Comparison of ENCODE assay signal across 9 mouse cellular contexts in genomic region chr12:116581864-116582263, GRCm38 (mm10).
DNase-seq lines count a peak whose midpoint lies in the region; ATAC-seq and TF ChIP-seq lines count a peak whose summit lies in the region.
"Had no signal": no experiment of that assay in that cellular context is flagged by ENCODE, and none has a peak within 500 bp of the region (broad histone marks: within the 10 kb centered on the region; RNA-seq: fewer than 3 reads in every experiment).

No protein-coding gene starts in this region.

- no peak overlapping the region for H3K4me3 ChIP-seq in heart, embryonic 10.5 days
- no peak overlapping the region for H3K4me3 ChIP-seq in hindbrain, postnatal 0 days (ENCODE audit: low read length)
- H3K4me3 ChIP-seq in midbrain, embryonic 16.5 days (ENCODE audit: low read depth, low read length) = no peak overlapping the region
- H3K4me3 ChIP-seq: embryonic facial prominence, embryonic 12.5 days had no signal

- H3K9ac ChIP-seq in hindbrain, postnatal 0 days (replicated peaks; ENCODE audit: low read length) = no peak overlapping the region
- H3K9ac ChIP-seq in midbrain, embryonic 16.5 days (ENCODE audit: low read depth, low read length) = no peak overlapping the region; the same call in 1 of the 2 replicates
- H3K9ac ChIP-seq: embryonic facial prominence, embryonic 12.5 days had no signal

- peak; percentile 91 for DNase-seq in heart, adult 11 months
- no peak for DNase-seq in heart, embryonic 10.5 days (ENCODE audit: low spot score)
- DNase-seq in cerebellum, adult 11-12 months = peak; percentile 46
- peak; percentile 37 for DNase-seq in hindbrain, postnatal 0 days (ENCODE audit: low spot score)
- DNase-seq in testis, postnatal 10 days (ENCODE audit: low spot score) = no peak
- no peak for DNase-seq in layer of hippocampus, adult 11-12 months (ENCODE audit: low spot score)

- H3K9me3 ChIP-seq in heart, embryonic 10.5 days = no peaks in the 10 kb centered on the region
- H3K9me3 ChIP-seq in hindbrain, postnatal 0 days (ENCODE audit: low read length) = no peaks in the 10 kb centered on the region
- no peaks in the 10 kb centered on the region for H3K9me3 ChIP-seq in midbrain, embryonic 16.5 days (replicated peaks; ENCODE audit: control insufficient read depth, low read length, poor library complexity, severe bottlenecking)
- H3K9me3 ChIP-seq: embryonic facial prominence, embryonic 12.5 days had no signal

- H3K4me1 ChIP-seq in heart, embryonic 10.5 days = peaks cover 14% of the 10 kb centered on the region; the same call in 1 of the 2 replicates
- peaks cover 9% of the 10 kb centered on the region; the same call in 1 of the 2 replicates for H3K4me1 ChIP-seq in hindbrain, postnatal 0 days (ENCODE audit: insufficient read depth, low read length)
- H3K4me1 ChIP-seq in midbrain, embryonic 16.5 days (ENCODE audit: control insufficient read depth, insufficient read depth, low read length) = peaks cover 35% of the 10 kb centered on the region
- H3K4me1 ChIP-seq: embryonic facial prominence, embryonic 12.5 days had no signal

- TF ChIP-seq CTCF in hindbrain, postnatal 0 days (IDR thresholded peaks at IDR 0.05; ENCODE audit: low read depth) = no peak

- no peak overlapping the region for H3K4me2 ChIP-seq in hindbrain, postnatal 0 days (ENCODE audit: low read depth, low read length)
- no peak overlapping the region for H3K4me2 ChIP-seq in midbrain, embryonic 16.5 days (ENCODE audit: low read length)
- H3K4me2 ChIP-seq: embryonic facial prominence, embryonic 12.5 days had no signal

- no peak overlapping the region for H3K27ac ChIP-seq in heart, embryonic 10.5 days
- peak overlapping the region; percentile 48; the same call in 1 of the 2 replicates for H3K27ac ChIP-seq in hindbrain, postnatal 0 days
- peak overlapping the region; percentile 83 for H3K27ac ChIP-seq in midbrain, embryonic 16.5 days (ENCODE audit: low read length)
- H3K27ac ChIP-seq: embryonic facial prominence, embryonic 12.5 days had no signal

- ATAC-seq in hindbrain, postnatal 0 days = peak; percentile 79
- peak; percentile 89 for ATAC-seq in midbrain, embryonic 16.5 days
- no peak for ATAC-seq in megakaryocyte, adult 5-6 weeks (ENCODE audit: poor library complexity, severe bottlenecking)

- H3K27me3 ChIP-seq in heart, embryonic 10.5 days (ENCODE audit: insufficient read depth, poor library complexity, severe bottlenecking) = no peaks in the 10 kb centered on the region
- no peaks in the 10 kb centered on the region for H3K27me3 ChIP-seq in hindbrain, postnatal 0 days (ENCODE audit: insufficient read depth, low read length)
- H3K27me3 ChIP-seq in midbrain, embryonic 16.5 days (ENCODE audit: control insufficient read depth, insufficient read depth, low read depth, low read length) = no peaks in the 10 kb centered on the region
- H3K27me3 ChIP-seq: embryonic facial prominence, embryonic 12.5 days had no signal

- no peaks in the 10 kb centered on the region for H3K36me3 ChIP-seq in heart, embryonic 10.5 days
- H3K36me3 ChIP-seq in hindbrain, postnatal 0 days (ENCODE audit: insufficient read depth, low read length) = no peaks in the 10 kb centered on the region
- no peaks in the 10 kb centered on the region for H3K36me3 ChIP-seq in midbrain, embryonic 16.5 days (ENCODE audit: control insufficient read depth, insufficient read depth, low read length)
- H3K36me3 ChIP-seq: embryonic facial prominence, embryonic 12.5 days had no signal

Comparison
In these comparisons a context has a peak if more than half of its experiments do, and no peak if none do; other contexts are left out.
1. DNase-seq: peak in heart, adult 11 months (single experiment), cerebellum, adult 11-12 months (single experiment) and hindbrain, postnatal 0 days (single experiment); none in heart, embryonic 10.5 days (single experiment), testis, postnatal 10 days (single experiment) and layer of hippocampus, adult 11-12 months (single experiment).